Mouse (Mus musculus) urinary bladder, postnatal 14 days (tissue): Measurements from ENCODE around the gene Swi5.
A peak's percentile ranks its signal among the peaks of the same experiment; 100 is the strongest.

Source experiments
- DNase-seq: peaks from one replicate; pipeline ENCODE4 v3.0.0; 2021; ENCODE audit warnings: low spot score

Gene Swi5

DNA sequence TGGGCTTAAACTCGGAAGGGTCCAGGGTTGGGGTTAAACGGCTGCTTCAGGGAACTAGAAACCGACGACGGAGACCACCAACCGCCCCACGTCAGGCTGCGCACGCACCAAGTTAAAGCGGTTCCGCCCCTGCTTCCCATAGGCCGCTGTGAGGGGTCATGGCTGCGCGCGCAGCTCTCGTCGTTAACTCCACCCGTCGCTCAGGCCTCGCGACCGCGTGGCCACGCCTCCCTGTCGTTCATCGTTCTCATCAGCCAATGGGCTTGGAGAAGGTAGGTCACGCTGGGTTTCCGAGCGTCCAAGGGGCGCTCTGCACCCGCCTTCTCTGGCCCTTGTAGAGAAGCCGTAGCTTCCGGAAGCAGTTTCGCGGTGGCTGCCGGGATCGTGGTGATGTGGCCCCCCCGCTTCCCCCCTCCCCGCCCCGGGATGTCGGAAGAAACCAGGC, at the start of gene Swi5:
TSS of gene Swi5 (minus strand) at position 153 of the 445 bp plus-strand sequence.
- DNase-seq, result peak; percentile 99

DNA sequence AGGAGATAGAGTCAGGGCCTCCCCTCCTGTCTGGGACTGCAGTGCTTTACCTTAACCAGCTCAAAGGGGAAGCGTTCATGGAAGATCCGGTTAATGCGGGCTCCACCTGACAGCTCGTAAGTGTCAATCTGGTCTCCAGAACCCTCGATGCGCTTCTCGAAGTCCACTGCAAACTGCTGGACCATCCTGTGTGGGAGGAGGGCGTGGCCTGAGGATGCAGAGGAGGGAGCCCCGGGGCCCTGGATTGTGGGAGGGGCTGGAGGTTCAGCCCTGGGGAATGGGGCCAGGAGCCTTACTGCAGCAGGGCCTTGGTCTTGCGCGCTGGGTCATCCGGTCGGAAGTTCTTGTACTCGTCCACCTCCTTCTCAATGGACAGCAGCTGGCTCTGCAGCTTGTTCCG, 48.0 kb upstream of the Swi5 start:
- DNase-seq, result peak; percentile 48

DNA sequence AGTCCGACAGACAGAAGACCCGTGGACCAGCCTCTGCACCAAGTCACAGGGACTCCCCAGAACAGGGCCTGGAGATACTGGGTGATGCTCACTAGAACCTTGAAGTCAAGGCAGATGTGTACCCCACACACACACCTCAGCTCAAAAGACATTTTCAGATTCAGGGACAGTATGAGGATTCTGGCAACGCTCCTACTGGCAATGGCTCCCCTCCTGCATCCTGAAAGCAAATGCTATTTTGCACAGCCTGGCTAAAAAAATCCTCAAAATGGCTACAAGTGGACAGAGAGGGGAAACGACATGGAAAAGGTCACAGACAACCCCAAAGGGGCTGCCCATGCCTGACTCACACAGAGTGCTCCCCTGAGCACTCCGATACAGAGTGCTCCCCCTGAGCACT, 44.3 kb upstream of the Swi5 start:
- no peak for DNase-seq

DNA sequence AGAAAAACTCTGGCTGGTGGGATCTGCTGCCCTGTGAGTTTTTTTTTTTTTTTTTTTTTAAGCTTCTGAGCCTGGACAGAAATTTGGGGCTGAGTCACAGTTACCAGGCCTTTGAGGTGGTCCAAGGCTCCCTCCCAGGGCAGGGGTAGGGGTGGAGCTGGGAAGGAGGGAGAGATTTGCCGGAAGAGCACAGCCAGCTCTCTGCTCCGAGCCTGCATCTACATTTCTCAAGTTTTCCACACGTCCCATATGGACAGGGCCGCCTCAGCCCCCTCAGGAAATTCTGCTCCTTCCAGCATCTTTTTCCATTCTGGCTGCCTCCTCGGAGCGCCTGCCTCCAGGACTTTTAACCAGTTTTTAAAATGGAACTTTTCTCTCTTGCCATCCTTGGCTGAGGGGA, 41.7 kb upstream of the Swi5 start:
- no peak for DNase-seq

GRCm38 (mm10) chr2:32328911-32329460, 41.1 kb upstream of the Swi5 start:
- no peak for DNase-seq

- no peak for DNase-seq
Observed at GRCm38 (mm10) chr2:32327200-32327599, 39.3 kb upstream of the Swi5 start.

- peak; percentile 46 for DNase-seq
Observed at GRCm38 (mm10) chr2:32325342-32325741, 37.5 kb upstream of the Swi5 start.

DNA sequence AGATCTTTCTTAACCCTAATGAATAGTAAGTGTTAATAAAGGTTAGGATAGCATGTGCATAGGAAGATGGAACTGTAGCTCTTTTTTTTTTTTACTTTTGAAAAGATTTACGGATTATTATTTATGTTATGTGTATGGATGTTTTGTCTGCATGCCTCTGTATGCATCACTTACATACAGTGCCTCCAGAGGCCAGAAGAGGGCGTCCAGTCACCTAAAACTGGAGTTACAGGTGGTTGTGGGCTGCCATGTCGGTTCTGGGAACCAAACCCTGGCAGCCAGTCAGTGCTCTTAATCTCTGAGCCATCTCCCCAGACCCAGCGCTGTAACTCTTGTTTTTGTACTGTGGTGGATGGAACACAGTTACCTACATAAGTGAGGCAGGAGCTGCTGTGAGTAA, 36.4 kb upstream of the Swi5 start:
- no peak for DNase-seq

- DNase-seq, result no peak
Observed at GRCm38 (mm10) chr2:32322754-32323741, 35.2 kb upstream of the Swi5 start.

- DNase-seq, result no peak
Observed at GRCm38 (mm10) chr2:32321591-32322298, 33.9 kb upstream of the Swi5 start.

GRCm38 (mm10) chr2:32320721-32321120, 32.8 kb upstream of the Swi5 start:
- no peak for DNase-seq

GRCm38 (mm10) chr2:32319586-32320580, 32.0 kb upstream of the Swi5 start:
- DNase-seq, result peak; percentile 62

DNA sequence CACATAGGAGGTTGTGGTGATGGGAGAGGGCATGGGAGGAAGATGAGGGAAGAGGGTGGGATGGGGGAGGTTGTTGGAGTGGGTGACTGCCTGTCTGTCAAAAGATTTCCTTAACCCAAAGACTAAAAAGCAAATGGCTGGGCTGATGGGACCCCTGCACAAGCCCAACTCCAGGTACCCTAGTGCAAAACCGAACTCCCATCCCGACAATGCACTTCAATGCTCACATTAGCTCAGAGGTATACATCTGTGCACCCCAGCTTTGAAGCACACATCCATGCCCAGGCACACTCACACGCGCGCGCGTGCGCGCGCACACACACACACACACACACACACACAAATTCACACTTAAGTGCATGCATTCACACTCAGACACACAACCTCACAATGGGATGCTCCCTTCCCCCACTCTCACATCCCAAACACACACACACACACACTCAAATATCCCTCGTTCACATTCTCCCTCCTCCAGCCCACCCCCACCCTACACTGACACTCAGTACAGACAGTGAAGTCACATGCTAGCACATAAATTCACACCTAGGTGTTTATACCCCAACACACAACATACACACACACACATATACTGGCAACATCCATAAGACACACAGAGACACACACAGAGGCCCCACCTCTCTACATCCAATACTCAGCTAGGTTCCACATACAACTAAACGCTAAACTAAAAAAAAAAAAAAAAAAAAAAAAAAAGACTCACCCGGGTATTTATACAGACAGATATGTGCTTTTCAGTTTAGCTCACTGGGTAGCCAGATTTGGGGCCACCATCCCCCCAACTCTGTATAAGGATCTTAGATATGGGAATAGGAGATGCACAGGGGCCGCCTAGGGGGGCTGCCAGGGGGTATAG, 31.1 kb upstream of the Swi5 start:
- no peak for DNase-seq

- peak; percentile 74 for DNase-seq
Observed at GRCm38 (mm10) chr2:32317791-32318417, 30.0 kb upstream of the Swi5 start.

- DNase-seq, result peak; percentile 29
Observed at GRCm38 (mm10) chr2:32316887-32317656, 29.2 kb upstream of the Swi5 start.

- DNase-seq, result peak; percentile 64
Observed at GRCm38 (mm10) chr2:32315751-32316150, 27.9 kb upstream of the Swi5 start.

GRCm38 (mm10) chr2:32314831-32315230, 27.0 kb upstream of the Swi5 start:
- DNase-seq, result no peak

DNA sequence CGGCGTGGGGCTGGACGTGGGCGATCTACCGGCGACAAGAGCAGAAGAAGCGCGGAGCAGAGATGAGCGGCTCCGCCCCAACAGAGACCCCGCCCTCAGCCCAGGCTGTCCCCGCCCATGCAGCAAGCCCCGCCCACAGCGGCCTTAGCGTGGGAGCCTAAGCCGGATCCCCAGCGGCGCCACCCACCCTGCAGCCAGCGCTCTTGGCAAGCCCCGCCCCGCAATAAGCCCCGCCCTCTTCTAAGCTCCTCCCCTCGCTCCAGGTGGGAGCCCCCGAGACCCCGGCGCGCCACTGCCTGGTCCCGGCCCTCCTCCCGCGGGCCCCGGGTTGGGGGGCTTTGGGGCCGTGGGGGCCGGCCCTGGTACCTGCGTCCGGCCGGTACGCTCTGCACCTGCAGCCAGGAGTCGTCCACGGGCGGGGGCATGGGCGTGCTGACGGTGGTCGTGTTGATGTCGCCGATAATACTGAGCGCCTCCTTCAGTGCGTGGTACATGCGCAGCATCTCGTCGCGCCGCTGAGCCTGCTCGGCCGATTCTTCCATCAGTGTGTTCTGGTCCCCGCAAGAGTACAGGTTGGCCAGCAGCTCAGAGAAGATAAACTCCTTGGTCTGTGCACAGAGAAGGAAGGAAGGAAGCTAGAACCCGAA, 24.6 kb upstream of the Swi5 start:
- DNase-seq, result peak; percentile 89
